ENCODE assay signal across 16 mouse cellular contexts in the genomic region with DNA sequence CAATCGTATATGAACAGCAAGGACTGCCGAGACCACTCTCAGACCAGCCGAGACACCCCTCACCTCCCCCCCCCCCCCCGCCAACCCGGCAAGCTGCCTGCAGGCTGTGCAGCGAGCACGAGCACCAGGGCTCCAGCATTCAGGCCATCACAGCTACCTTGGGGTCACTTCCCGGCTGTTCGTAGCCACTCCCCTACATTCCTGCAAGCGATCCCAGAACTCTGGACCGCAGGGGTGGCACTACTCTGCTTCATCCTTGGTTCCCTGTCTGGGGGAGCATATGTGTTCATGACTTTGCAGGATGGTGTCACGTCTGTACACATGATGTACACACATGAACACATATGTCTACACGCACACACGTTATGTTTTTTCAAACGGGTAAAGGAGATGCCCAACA. TPM values are rescaled to one million over a fixed set of nuclear protein-coding genes. Genes with fewer than 3 reads are reported as not detected.
DNase-seq lines count a peak whose midpoint lies in the region; ATAC-seq lines count a peak whose summit lies in the region.
"Had no signal": no experiment of that assay in that cellular context is flagged by ENCODE, and none has a peak within 500 bp of the region (broad histone marks: within the 10 kb centered on the region; RNA-seq: fewer than 3 reads in every experiment).

No protein-coding gene starts in this region.

- no peak overlapping the region for H3K27ac ChIP-seq in kidney, embryonic 16.5 days (ENCODE audit: low read length)
- no peak overlapping the region for H3K27ac ChIP-seq in embryonic facial prominence, embryonic 14.5 days (replicated peaks; ENCODE audit: low read depth, low read length)
- no peak overlapping the region for H3K27ac ChIP-seq in limb, embryonic 15.5 days
- H3K27ac ChIP-seq: left cerebral cortex, adult 2 months; neural tube, embryonic 12.5 days had no signal

- H3K9ac ChIP-seq in kidney, embryonic 16.5 days (replicated peaks; ENCODE audit: low read length): no peak overlapping the region; the same call in 1 of the 2 replicates
- H3K9ac ChIP-seq in embryonic facial prominence, embryonic 14.5 days (ENCODE audit: low read depth, low read length): 0 out of 2 replicates have a peak overlapping the region, but pooled peaks have one; percentile 25
- no peak overlapping the region for H3K9ac ChIP-seq in limb, embryonic 15.5 days
- H3K9ac ChIP-seq: neural tube, embryonic 12.5 days had no signal

- peaks cover 29% of the 10 kb centered on the region for H3K36me3 ChIP-seq in kidney, embryonic 16.5 days (ENCODE audit: insufficient read depth, low read length)
- H3K36me3 ChIP-seq in embryonic facial prominence, embryonic 14.5 days (ENCODE audit: control insufficient read depth, insufficient read depth, low read length): peaks cover 33% of the 10 kb centered on the region
- peaks cover 31% of the 10 kb centered on the region for H3K36me3 ChIP-seq in limb, embryonic 15.5 days

- H3K4me3 ChIP-seq in kidney, embryonic 16.5 days (ENCODE audit: low read length): no peak overlapping the region
- H3K4me3 ChIP-seq in embryonic facial prominence, embryonic 14.5 days (ENCODE audit: low read depth, low read length): no peak overlapping the region
- no peak overlapping the region for H3K4me3 ChIP-seq in limb, embryonic 15.5 days
- H3K4me3 ChIP-seq: left cerebral cortex, adult 2 months; neural tube, embryonic 12.5 days had no signal

- peak overlapping the region; percentile 37 for H3K4me2 ChIP-seq in kidney, embryonic 16.5 days (replicated peaks; ENCODE audit: low read depth, low read length)
- H3K4me2 ChIP-seq in embryonic facial prominence, embryonic 14.5 days (ENCODE audit: low read depth, low read length): peak overlapping the region; percentile 48
- peak overlapping the region; percentile 15; the same call in 1 of the 2 replicates for H3K4me2 ChIP-seq in limb, embryonic 15.5 days
- H3K4me2 ChIP-seq: midbrain, embryonic 11.5 days; neural tube, embryonic 12.5 days had no signal

- peak; percentile 88 for DNase-seq in heart, adult 11 months
- no peak for DNase-seq in heart, adult 9 months (ENCODE audit: low spot score in 2 of 2)
- DNase-seq in kidney, adult 9 months: no peak
- DNase-seq in embryonic facial prominence, embryonic 14.5 days (ENCODE audit: low spot score): peak; percentile 40
- no peak for DNase-seq in layer of hippocampus, adult 9-11 months
- DNase-seq: cerebellum, adult 2 months; right cerebral cortex, postnatal 14 days; thymus, postnatal 4 days had no signal

- whole genome bisulfite sequencing in kidney, embryonic 16.5 days: 21% methylated on average over 11 of the region's 15 CpGs
- WGBS in embryonic facial prominence, embryonic 14.5 days: 29% methylated on average over 8 of the region's 15 CpGs
- WGBS in limb, embryonic 15.5 days: 27% methylated on average over 10 of the region's 15 CpGs

- ATAC-seq in kidney, embryonic 16.5 days (ENCODE audit: low FRiP score, low TSS enrichment): no peak
- peak; percentile 12; the same call in 1 of the 2 replicates for ATAC-seq in embryonic facial prominence, embryonic 14.5 days (ENCODE audit: low read depth)
- ATAC-seq in limb, embryonic 15.5 days (ENCODE audit: insufficient number of reproducible peaks, low FRiP score, low TSS enrichment, low read depth): no peak
- no peak for ATAC-seq in monocyte, adult 5-6 weeks (replicated peaks; ENCODE audit: insufficient number of reproducible peaks, low FRiP score, low TSS enrichment, poor library complexity, severe bottlenecking)
- ATAC-seq: forebrain, embryonic 16.5 days had no signal

- peaks cover 16% of the 10 kb centered on the region for H3K4me1 ChIP-seq in kidney, embryonic 16.5 days (ENCODE audit: insufficient read depth, low read length)
- H3K4me1 ChIP-seq in embryonic facial prominence, embryonic 14.5 days (ENCODE audit: control insufficient read depth, insufficient read depth, low read length): no peaks in the 10 kb centered on the region
- peaks cover 44% of the 10 kb centered on the region for H3K4me1 ChIP-seq in limb, embryonic 15.5 days
- H3K4me1 ChIP-seq: neural tube, embryonic 12.5 days had no signal

- H3K9me3 ChIP-seq in kidney, embryonic 16.5 days (ENCODE audit: low read length): no peaks in the 10 kb centered on the region
- no peaks in the 10 kb centered on the region for H3K9me3 ChIP-seq in embryonic facial prominence, embryonic 14.5 days (ENCODE audit: control insufficient read depth, low read length)
- no peaks in the 10 kb centered on the region for H3K9me3 ChIP-seq in limb, embryonic 15.5 days
- H3K9me3 ChIP-seq: neural tube, embryonic 12.5 days had no signal

- no peaks in the 10 kb centered on the region for H3K27me3 ChIP-seq in kidney, embryonic 16.5 days (ENCODE audit: insufficient read depth, low read length)
- no peaks in the 10 kb centered on the region for H3K27me3 ChIP-seq in embryonic facial prominence, embryonic 14.5 days (replicated peaks; ENCODE audit: control insufficient read depth, insufficient read depth, low read length)
- no peaks in the 10 kb centered on the region for H3K27me3 ChIP-seq in limb, embryonic 15.5 days
- H3K27me3 ChIP-seq: neural tube, embryonic 12.5 days had no signal

RNA-seq across cellular contexts. Expression of a gene that starts 27.7 kb away (rescaled TPM):
- 53.7 and 55.3 TPM in 2 replicates for polyA plus RNA-seq in kidney, embryonic 16.5 days (2015; fragmentation: Nextera tagmentation; extraction: Ambion mirVana)
- polyA plus RNA-seq in embryonic facial prominence, embryonic 14.5 days (2014; fragmentation: Nextera tagmentation; extraction: Ambion mirVana): 57.7 and 68.1 TPM in 2 replicates
- polyA plus RNA-seq in limb, embryonic 15.5 days (2015; fragmentation: Nextera tagmentation; extraction: Ambion mirVana): 61.1 and 68.6 TPM in 2 replicates
- not detected in 3 replicates for total RNA-seq in monocyte, adult 5-6 weeks (2017)
- total RNA-seq: granulocyte monocyte progenitor cell, adult 5-6 weeks had no signal

RNA-seq across cellular contexts. Expression of a gene that starts 44.2 kb away (rescaled TPM):
- polyA plus RNA-seq in kidney, embryonic 16.5 days (2015; fragmentation: Nextera tagmentation; extraction: Ambion mirVana): 16.3 and 16.6 TPM in 2 replicates
- 8.6 and 8.8 TPM in 2 replicates for polyA plus RNA-seq in embryonic facial prominence, embryonic 14.5 days (2014; fragmentation: Nextera tagmentation; extraction: Ambion mirVana)
- polyA plus RNA-seq in limb, embryonic 15.5 days (2015; fragmentation: Nextera tagmentation; extraction: Ambion mirVana): 13.9 and 14.4 TPM in 2 replicates
- 24.2 to 30.4 TPM (median 25.2 TPM) in 3 replicates for total RNA-seq in monocyte, adult 5-6 weeks (2017)

Comparison
In these comparisons a context has a peak if more than half of its experiments do, and no peak if none do; other contexts are left out.
1. DNase-seq: peak in heart, adult 11 months (single experiment) and embryonic facial prominence, embryonic 14.5 days (single experiment); none in heart, adult 9 months (0 of 2), kidney, adult 9 months (single experiment) and layer of hippocampus, adult 9-11 months (single experiment).
2. Peak in every context shown above with its lines, with median percentiles within 50 percentile points of each other: H3K4me2 ChIP-seq.